Mouse (Mus musculus): ENCODE results near the gene Pwwp2a. TPM values are rescaled to one million over a fixed set of nuclear protein-coding genes. Genes with fewer than 3 reads are reported as not detected.
A peak's percentile ranks its signal among the peaks of the same experiment; 100 is the strongest.

Pwwp2a gene
- total RNA-seq (2018; cell fraction: chromatin; rRNA removed), result 100 to 1,000 TPM in 7 of 26 experiments, 10 to 100 TPM in 19; 37.5 to 125 (median 78.1) TPM
- total RNA-seq (2018; cell fraction: cytosol; rRNA removed), result 10 to 100 TPM in 25 of 26 experiments, 1 to 10 TPM in 1; 9.4 to 16.5 (median 12.9) TPM
- total RNA-seq (2018; cell fraction: nucleus; rRNA removed), result 100 to 1,000 TPM in 2 of 26 experiments, 10 to 100 TPM in 24; 30.5 to 128 (median 63.7) TPM
- polyA plus RNA-seq (2018), result 9.5 to 12.8 TPM (median 12.5 TPM) in 3 replicates

DNA sequence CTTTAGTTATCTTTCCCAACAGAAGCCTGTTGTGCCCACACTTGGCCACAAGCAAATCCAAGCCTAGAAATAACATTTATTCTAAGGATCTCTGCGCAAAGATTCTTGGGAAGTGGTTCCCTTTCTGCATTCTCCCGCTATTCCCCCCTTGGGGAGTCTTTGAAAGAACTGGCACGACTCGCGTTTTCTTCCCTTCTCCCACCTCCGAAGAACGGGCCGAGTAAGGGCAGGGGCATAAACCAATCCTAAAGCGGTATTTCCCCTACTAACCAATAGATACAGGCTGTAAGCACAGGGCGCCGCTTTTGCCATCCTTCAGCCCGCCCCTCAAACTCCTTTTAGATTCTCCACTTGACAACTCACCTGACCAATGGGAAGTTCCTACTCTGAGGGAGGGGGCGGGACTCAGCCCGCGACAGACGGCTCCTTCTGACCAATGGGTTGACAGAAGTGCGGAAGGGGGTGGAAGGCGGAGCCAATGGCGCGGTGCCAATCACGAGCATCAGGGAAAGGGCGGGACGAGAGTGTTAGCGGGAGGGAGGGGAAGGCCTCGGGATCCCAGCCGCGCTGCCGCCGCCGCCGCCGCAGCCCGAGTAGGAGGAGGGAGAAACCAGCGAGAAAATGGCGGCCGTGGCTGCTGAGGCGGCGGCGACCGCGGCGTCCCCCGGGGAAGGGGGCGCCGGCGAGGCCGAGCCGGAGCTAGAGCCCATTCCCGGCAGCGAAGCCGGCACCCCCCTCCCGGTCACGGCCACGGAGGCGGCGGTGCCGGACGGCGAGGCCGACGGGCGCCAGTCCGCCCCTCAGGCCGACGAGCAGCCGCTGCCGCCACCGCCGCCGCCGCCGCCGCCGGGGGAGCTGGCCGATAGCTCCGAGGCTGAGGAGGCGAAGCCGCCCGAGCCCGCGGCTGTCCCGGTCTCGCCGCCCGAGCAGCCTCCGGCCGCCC is at the start of gene Pwwp2a:
Pwwp2a (plus strand) TSS at position 527 of the 943 bp plus-strand sequence.
- Histone ChIP-seq H3K27ac (peak within 1 kb of the TSS; percentile 21; the same call in 1 of the 2 replicates), H3K79me2 (ENCODE audit: inconsistent target) (peaks cover 41% of the 10 kb centered on the region), H3K36me3 (ENCODE audit: inconsistent target) (no peaks in the 10 kb centered on the region), H3K4me3 (ENCODE audit: inconsistent target) (peak within 1 kb of the TSS; percentile 36)
- 2% methylated on average over 52 of the region's 87 CpGs for WGBS (ENCODE audit: missing documents)

DNA sequence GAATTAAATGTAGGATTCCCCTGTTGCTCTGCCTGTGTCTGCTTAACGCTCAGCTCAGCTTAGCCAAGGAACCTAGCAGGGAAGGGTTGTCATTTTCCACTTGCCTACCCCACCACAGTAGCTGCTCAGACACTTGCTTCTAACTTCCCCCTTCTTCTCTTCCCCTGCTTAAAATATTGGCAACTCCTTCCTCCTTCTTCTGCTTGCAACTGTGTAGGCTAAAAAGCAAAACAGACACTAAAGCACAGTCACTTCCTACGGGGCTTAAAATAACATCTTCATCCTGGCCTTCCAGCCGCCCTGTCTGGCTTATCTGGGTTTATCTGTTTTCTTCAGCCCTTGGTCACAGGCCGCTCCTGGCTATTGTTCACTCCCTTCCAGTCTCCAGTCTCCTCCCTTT is 49.2 kb upstream of the Pwwp2a start:
- H3K27ac ChIP-seq, result peak overlapping the region; percentile 70
- no peaks in the 10 kb centered on the region for H3K36me3 ChIP-seq (ENCODE audit: inconsistent target)
- H3K79me2 ChIP-seq (ENCODE audit: inconsistent target), result no peaks in the 10 kb centered on the region
- no peak overlapping the region for H3K4me3 ChIP-seq (ENCODE audit: inconsistent target)
- WGBS (ENCODE audit: missing documents), result 2% methylated on average over 4 of the region's 4 CpGs

DNA sequence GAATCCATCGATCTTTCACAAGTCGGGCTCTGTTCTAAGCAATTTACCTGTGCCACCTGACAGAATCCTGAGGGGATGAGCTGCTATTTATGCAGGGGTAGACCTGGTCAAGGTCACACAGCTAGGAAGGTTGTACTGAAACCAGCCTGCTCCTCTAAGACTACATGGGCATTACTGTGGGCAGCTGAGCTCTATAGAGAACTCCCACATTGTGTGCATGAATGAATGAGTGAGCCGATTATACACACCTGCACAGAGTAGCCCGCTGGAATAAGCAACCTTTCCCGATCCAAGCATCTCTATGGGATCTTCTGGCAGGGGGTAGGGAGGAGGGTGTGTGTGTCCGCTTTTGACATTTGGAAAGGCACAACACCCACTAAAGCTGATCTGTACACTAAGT is 48.6 kb upstream of the Pwwp2a start:
- Histone ChIP-seq H3K4me3 (ENCODE audit: inconsistent target) (no peak overlapping the region), H3K36me3 (ENCODE audit: inconsistent target) (no peaks in the 10 kb centered on the region), H3K79me2 (ENCODE audit: inconsistent target) (no peaks in the 10 kb centered on the region), H3K27ac (peak overlapping the region; percentile 70)
- 59% methylated on average over 6 of the region's 6 CpGs for WGBS (ENCODE audit: missing documents)

DNA sequence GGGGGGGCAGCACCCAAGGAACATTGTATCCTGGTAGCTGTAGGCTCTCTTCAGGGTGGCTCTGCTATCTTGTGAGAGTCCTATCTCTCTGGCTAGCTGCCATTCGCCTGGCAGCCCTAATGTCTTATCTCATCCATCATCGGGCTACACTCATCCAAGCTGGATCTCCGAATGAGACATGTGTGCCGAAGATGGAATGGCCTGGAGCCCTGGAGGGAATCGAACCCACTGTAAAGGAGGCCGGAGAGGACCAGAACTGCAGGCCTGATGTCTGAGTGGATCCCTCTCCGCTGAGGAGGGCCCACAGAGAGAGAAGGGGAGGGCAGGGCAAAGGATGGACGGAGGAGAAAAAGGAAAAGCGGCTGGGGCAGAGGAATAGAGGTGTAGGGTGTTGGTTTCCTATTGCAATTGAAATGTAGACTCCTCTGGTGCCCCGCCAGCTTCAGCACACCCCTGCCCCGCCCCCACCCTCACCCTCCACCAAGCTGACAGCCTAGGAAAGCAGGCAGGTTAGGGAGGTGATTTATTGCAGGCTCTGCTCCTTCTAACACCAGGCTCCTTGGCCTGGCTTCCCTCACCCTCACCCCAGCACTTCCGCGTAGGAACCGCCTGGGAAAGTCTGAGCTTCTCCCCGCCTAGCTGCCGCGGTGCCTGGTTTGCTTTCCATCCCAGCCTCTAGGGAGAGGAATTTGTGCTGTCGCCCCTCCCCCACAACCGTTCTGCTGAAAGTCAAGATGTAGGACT is 48.0 kb upstream of the Pwwp2a start:
- 40% methylated on average over 19 of the region's 19 CpGs for WGBS (ENCODE audit: missing documents)
- Histone ChIP-seq H3K4me3 (ENCODE audit: inconsistent target) (no peak overlapping the region), H3K79me2 (ENCODE audit: inconsistent target) (no peaks in the 10 kb centered on the region), H3K36me3 (ENCODE audit: inconsistent target) (no peaks in the 10 kb centered on the region), H3K27ac (peak overlapping the region; percentile 70)

DNA sequence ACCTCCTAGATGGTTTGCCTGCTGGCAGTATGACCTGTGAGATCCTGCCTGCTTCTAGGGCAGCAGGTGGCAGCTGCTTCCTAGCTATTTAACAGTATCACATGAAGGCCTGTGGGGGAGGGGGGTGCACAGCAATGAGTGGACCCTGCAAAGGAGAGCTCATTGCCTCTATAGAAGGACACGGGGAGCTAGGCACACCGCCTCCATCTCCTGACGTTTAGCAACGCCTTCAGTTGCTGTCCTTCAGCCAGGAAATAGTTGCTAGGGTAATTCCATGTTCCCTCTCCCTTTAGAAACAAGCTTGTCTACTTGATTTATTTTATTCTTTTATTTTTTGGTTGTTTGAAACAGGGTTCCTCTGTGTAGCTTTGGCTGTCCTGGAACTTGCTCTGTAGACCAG is 45.0 kb upstream of the Pwwp2a start:
- Histone ChIP-seq H3K4me3 (ENCODE audit: inconsistent target) (no peak overlapping the region), H3K27ac (no peak overlapping the region), H3K36me3 (ENCODE audit: inconsistent target) (no peaks in the 10 kb centered on the region), H3K79me2 (ENCODE audit: inconsistent target) (no peaks in the 10 kb centered on the region)
- WGBS (ENCODE audit: missing documents), result 68% methylated on average over 3 of the region's 4 CpGs

DNA sequence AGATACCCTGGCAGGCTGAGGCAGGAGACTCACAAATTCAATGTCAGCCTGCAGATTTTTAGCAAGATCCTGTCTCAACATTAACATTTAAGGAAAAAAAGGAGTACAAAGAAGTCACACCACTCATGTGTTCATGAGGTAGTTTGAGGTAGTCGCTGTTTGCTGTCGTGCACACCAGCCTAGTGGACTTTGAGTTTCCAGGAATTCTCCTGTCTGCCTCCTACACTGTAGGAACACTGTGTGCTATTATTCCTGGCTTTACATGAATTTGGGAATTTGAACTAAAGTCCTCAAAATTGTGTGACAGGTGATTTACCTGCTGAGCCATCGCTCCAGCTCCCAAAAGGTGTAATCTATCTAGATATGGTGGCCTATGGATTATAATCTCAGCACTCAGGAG is 43.3 kb upstream of the Pwwp2a start:
- Histone ChIP-seq H3K36me3 (ENCODE audit: inconsistent target) (no peaks in the 10 kb centered on the region), H3K79me2 (ENCODE audit: inconsistent target) (no peaks in the 10 kb centered on the region), H3K27ac (no peak overlapping the region), H3K4me3 (ENCODE audit: inconsistent target) (no peak overlapping the region)
- WGBS (ENCODE audit: missing documents), result 92% methylated on average over 3 of the region's 3 CpGs

DNA sequence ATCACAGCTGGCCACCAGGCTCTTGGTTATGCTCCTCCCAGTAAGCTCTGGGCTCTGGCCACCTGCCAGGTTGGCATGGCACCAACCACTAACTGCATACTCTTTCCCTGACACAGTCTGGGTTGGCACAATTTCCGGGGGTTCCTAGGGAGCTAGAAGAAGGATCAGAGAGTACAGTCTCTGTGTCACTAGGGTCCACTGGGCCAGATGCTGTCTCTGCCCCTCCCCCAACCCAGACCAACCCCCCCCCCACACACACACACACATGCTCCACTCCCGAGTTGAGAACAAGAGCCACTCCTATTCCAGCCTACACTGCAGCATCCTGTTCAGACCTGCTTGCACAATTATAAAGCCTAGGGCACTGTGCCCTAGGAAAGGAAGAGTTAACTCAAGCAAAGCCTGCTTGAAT is 38.6 kb upstream of the Pwwp2a start:
- Histone ChIP-seq H3K27ac (no peak overlapping the region), H3K36me3 (ENCODE audit: inconsistent target) (no peaks in the 10 kb centered on the region), H3K79me2 (ENCODE audit: inconsistent target) (no peaks in the 10 kb centered on the region), H3K4me3 (ENCODE audit: inconsistent target) (no peak overlapping the region)
- WGBS (ENCODE audit: missing documents), result 13% methylated on average over 2 of the region's 2 CpGs

DNA sequence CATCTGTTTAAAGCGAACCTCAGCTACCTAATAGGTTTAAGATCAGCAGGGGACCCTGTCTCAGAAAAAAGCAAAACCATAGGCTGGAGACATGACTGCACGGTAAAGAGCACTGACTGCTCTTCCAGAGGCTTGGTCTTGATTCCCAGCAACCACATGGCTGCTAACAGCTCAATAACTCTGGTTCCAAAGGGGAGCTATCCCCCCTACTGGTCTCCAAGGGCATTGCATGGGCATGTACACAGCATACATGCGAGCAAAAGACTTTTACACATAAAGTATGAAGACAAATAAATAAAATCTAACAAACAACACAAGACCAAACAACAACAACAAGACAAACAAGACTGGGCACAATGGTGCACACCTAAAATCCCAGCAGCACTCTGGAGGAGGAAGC is 36.5 kb upstream of the Pwwp2a start:
- Histone ChIP-seq H3K36me3 (ENCODE audit: inconsistent target) (no peaks in the 10 kb centered on the region), H3K4me3 (ENCODE audit: inconsistent target) (no peak overlapping the region), H3K27ac (no peak overlapping the region), H3K79me2 (ENCODE audit: inconsistent target) (no peaks in the 10 kb centered on the region)
- WGBS (ENCODE audit: missing documents), result 91% methylated on average over 3 of the region's 3 CpGs

DNA sequence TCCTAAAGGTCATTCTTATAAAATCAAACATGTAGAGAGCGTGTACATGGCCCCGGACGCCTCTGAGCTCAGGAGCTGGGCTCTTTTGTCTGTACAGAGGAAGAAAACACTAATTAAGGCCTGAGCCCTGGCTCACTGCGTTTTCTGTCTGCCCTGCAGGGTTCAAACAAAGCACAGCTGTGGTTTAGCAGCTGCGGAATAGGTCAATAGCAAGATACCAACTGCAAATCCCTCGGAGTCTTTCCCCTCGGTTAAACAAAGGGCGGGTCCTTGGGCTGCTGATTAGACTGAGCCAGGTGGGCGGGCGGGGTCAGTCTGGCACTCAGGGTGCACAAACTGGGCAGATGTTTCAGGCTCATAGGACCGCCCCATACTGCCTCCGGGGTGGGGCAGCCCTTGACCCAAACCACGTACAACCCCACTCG is 28.7 kb upstream of the Pwwp2a start:
- no peaks in the 10 kb centered on the region for H3K79me2 ChIP-seq (ENCODE audit: inconsistent target)
- no peak overlapping the region for H3K27ac ChIP-seq
- H3K36me3 ChIP-seq (ENCODE audit: inconsistent target), result no peaks in the 10 kb centered on the region
- 87% methylated on average over 14 of the region's 14 CpGs for WGBS (ENCODE audit: missing documents)
- H3K4me3 ChIP-seq (ENCODE audit: inconsistent target), result no peak overlapping the region

DNA sequence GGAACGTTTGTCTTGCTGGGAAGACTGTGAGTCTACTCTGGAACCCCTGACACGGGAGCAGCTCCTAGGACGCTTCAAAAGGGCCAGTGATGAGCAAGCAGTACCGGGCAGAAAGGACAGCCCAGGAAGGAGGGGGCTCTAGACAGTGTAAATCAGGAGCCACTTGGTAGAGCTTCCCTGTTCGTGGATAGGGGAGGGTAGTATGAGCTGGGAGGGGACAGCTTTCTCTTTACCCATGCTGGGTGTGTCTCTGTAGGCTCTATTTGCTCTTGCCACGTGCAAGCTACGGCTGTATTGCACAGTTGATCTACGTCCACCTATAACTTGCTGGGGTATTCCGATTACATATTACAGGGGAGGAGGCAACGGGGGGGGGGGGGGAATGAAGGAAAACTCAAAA is 25.3 kb upstream of the Pwwp2a start:
- Histone ChIP-seq H3K27ac (no peak overlapping the region), H3K79me2 (ENCODE audit: inconsistent target) (no peaks in the 10 kb centered on the region), H3K36me3 (ENCODE audit: inconsistent target) (no peaks in the 10 kb centered on the region), H3K4me3 (ENCODE audit: inconsistent target) (no peak overlapping the region)
- WGBS (ENCODE audit: missing documents), result 70% methylated on average over 8 of the region's 10 CpGs

DNA sequence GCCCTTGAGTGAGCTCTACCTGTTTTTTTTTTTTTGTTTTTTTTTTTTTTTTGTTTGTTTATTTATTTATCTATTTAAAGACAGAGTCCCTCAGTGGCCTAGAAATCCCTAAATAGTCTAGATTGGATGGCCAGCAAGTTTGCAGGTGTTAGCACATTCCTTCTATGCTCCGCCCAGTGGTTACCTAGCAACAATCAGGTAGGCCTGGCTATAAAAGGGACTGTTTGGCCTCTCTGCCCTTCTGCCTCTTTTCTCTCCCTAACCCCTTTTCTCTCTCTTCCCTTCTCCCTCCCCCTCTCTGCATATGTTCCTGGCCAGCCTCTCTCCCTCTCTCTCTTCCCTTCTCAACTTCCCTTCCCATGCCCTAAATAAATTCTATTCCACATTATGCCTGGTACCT is 23.8 kb upstream of the Pwwp2a start:
- 83% methylated on average over 1 of the region's 1 CpGs for WGBS (ENCODE audit: missing documents)
- Histone ChIP-seq H3K36me3 (ENCODE audit: inconsistent target) (no peaks in the 10 kb centered on the region), H3K27ac (no peak overlapping the region)

DNA sequence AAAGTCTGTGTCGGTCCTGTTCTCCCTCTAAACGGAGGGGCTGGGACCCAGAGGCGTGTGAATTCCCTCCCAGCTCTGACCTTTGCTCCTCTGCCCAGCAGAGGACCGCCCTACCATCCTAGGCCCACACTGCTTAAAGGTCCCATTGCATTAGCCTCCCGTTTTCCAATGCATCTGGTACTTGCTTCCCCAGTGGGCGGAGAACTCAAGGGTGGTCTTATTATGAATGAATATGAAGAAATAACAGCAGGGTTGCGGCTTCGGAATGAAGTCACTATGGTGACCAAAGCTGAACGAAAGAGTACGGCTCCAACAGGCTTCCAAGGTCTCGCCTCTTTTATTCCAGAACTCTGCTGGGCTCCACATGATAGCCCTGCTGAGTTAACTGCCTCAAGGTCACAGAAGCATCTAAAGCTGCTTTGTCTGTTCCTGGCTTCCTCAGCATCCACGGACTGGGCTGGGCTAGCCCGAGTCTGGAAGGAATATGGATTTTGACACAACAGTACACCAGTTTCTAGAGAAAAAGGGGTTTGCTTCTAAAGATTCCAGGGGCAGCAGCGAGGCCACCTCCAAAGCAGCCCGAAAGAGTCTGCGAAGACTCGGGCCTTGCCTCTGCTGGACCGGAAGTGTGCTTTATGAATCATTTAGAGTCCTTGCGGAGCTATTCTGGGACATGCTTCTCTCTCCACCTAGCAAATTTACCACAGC is 14.6 kb upstream of the Pwwp2a start:
- H3K36me3 ChIP-seq (ENCODE audit: inconsistent target), result no peaks in the 10 kb centered on the region
- no peak overlapping the region for H3K27ac ChIP-seq
- 87% methylated on average over 18 of the region's 19 CpGs for WGBS (ENCODE audit: missing documents)

More for the DNA sequence above, 23.8 kb upstream of the Pwwp2a start:
- H3K4me3 ChIP-seq (ENCODE audit: inconsistent target), result no peak overlapping the region
- no peaks in the 10 kb centered on the region for H3K79me2 ChIP-seq (ENCODE audit: inconsistent target)

DNA sequence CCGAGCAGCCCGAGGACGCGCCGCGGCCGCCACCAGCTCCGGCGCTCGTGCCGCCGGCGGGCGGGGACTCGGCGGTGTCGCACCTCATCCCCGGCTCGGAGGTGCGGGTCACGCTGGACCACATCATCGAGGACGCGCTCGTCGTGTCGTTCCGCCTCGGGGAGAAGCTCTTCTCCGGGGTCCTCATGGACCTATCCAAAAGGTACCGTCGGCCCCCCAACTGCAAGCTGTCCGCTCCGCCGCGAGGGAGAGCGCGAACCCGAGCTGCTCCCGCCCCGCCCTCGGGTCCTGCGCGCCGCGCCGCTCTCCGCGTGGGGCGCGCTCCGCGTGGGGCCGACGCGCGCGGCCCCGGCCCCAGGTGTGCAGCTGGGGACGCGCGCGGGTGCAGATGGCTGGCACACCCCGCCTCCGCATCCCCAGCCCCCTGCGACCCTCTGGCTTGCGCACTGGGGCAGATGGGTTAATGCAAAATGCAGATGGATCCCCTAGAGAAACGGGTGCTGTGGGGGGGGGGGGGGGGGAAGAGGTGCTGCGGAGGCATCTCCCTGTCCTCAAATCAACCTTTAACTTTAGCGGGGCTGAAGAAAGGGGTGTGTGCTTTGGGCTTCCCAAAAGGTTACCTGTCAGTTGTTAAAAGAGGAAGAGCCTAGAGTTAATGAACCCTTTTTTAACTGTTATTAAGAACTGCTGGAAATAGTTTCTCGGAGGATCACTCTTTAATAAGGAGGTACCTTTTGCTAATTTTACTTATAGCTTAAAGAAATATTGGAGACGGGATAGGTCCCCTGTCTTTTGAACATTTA is 818 bp downstream of the Pwwp2a start:
- Histone ChIP-seq H3K27ac (no peak overlapping the region), H3K4me3 (ENCODE audit: inconsistent target) (peak overlapping the region; percentile 29), H3K36me3 (ENCODE audit: inconsistent target) (no peaks in the 10 kb centered on the region), H3K79me2 (ENCODE audit: inconsistent target) (peaks cover 49% of the 10 kb centered on the region)
- 1% methylated on average over 64 of the region's 72 CpGs for WGBS (ENCODE audit: missing documents)

More for the DNA sequence above, 14.6 kb upstream of the Pwwp2a start:
- no peaks in the 10 kb centered on the region for H3K79me2 ChIP-seq (ENCODE audit: inconsistent target)
- no peak overlapping the region for H3K4me3 ChIP-seq (ENCODE audit: inconsistent target)
